Mouse (Mus musculus) urinary bladder, postnatal 14 days (tissue): Measurements from ENCODE around the gene Wbp1l.

Source experiments
- DNase-seq: peaks from one replicate; pipeline ENCODE4 v3.0.0; 2021; ENCODE audit warnings: low spot score

The Wbp1l gene

GRCm38 (mm10) chr19:46706540-46707295 lies 107.8 kb downstream of the Wbp1l start:
- no peak for DNase-seq
